31 mouse cellular contexts compared by ENCODE assay signal in the genomic region with DNA sequence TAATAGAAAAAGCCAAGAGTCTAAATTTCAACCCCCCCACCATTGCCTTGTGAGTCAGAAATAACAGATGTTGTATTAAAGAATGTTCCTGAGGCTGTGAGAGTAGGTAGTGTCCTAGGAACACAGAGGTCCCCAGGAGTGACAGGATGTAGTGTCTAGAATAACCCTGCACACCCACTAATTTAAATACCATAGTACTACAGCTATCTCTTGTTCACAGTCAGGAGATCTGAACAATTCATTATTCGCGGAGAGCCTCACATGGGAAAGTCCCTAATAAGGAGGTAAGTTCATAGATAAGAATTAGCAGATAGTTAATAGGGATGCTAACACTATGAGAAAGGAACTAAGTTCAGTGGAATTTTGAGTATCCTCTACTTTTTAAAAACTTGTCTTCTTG. TPM values are rescaled to one million over a fixed set of nuclear protein-coding genes. Genes with fewer than 3 reads are reported as not detected.
"Had no signal": no experiment of that assay in that cellular context is flagged by ENCODE, and none has a peak within 500 bp of the region (broad histone marks: within the 10 kb centered on the region; RNA-seq: fewer than 3 reads in every experiment).

No protein-coding gene starts in this region.

- H3K4me3 ChIP-seq: gastrocnemius, adult 2 months; heart, embryonic 13.5 days; heart, embryonic 15.5 days; hindbrain, embryonic 10.5 days; hindbrain, embryonic 12.5 days; kidney, embryonic 15.5 days; limb, embryonic 10.5 days; limb, embryonic 12.5 days; liver, embryonic 12.5 days had no signal

- H3K9ac ChIP-seq: heart, embryonic 13.5 days; heart, embryonic 15.5 days; hindbrain, embryonic 12.5 days; hindbrain, embryonic 14.5 days; kidney, embryonic 15.5 days; limb, embryonic 12.5 days; liver, embryonic 12.5 days; liver, embryonic 14.5 days; liver, postnatal 0 days had no signal

- H3K36me3 ChIP-seq: heart, embryonic 13.5 days; heart, embryonic 15.5 days; hindbrain, embryonic 10.5 days; hindbrain, embryonic 12.5 days; kidney, embryonic 15.5 days; limb, embryonic 10.5 days; limb, embryonic 12.5 days; liver, embryonic 12.5 days had no signal

- H3K27me3 ChIP-seq: heart, embryonic 13.5 days; heart, embryonic 15.5 days; hindbrain, embryonic 12.5 days; kidney, embryonic 15.5 days; limb, embryonic 12.5 days; liver, embryonic 12.5 days had no signal

- H3K27ac ChIP-seq: gastrocnemius, adult 2 months; heart, embryonic 13.5 days; heart, embryonic 15.5 days; hindbrain, embryonic 10.5 days; hindbrain, embryonic 12.5 days; hindbrain, embryonic 14.5 days; kidney, embryonic 15.5 days; kidney, postnatal 0 days; limb, embryonic 10.5 days; limb, embryonic 12.5 days; liver, embryonic 12.5 days; liver, embryonic 14.5 days had no signal

- DNase-seq: gastrocnemius, adult 2 months; gastrocnemius, postnatal 10 days; gastrocnemius, postnatal 25 days; heart, postnatal 14 days; heart, postnatal 4 days; kidney, adult 11 months; kidney, adult 2 months; kidney, adult 9 months; kidney, postnatal 14 days; kidney, postnatal 36 days; layer of hippocampus, adult 9-11 months; layer of hippocampus, postnatal 36 days; liver, postnatal 0 days had no signal

- ATAC-seq: hindbrain, embryonic 16.5 days; intestine, embryonic 16.5 days; liver, embryonic 12.5 days; liver, postnatal 0 days had no signal

- H3K9me3 ChIP-seq: heart, embryonic 13.5 days; heart, embryonic 15.5 days; hindbrain, embryonic 10.5 days; hindbrain, embryonic 12.5 days; kidney, embryonic 15.5 days; limb, embryonic 10.5 days; limb, embryonic 12.5 days; liver, embryonic 12.5 days had no signal

- H3K4me2 ChIP-seq: heart, embryonic 11.5 days; heart, embryonic 13.5 days; heart, embryonic 15.5 days; hindbrain, embryonic 12.5 days; hindbrain, embryonic 14.5 days; kidney, embryonic 15.5 days; limb, embryonic 12.5 days; liver, embryonic 12.5 days had no signal

- H3K4me1 ChIP-seq: heart, embryonic 15.5 days; hindbrain, embryonic 10.5 days; hindbrain, embryonic 12.5 days; kidney, embryonic 15.5 days; limb, embryonic 10.5 days; limb, embryonic 12.5 days; liver, embryonic 12.5 days had no signal

RNA-seq across cellular contexts. Expression of gene Rgs13, which starts 10.9 kb away (rescaled TPM):
- total RNA-seq: gastrocnemius, adult 2 months; granulocyte monocyte progenitor cell, adult 5-6 weeks; heart, adult 18-20 months; heart, postnatal 14 days; heart, postnatal 4 days had no signal
- polyA plus RNA-seq: heart, embryonic 11.5 days; heart, embryonic 13.5 days; intestine, embryonic 14.5 days; intestine, embryonic 16.5 days; kidney, adult 2 months; kidney, embryonic 15.5 days; kidney, postnatal 0 days; limb, embryonic 10.5 days; limb, embryonic 12.5 days; liver, adult 2 months; liver, embryonic 12.5 days; liver, embryonic 14.5 days; liver, postnatal 0 days had no signal
